Mouse (Mus musculus) spleen, adult 2 months (tissue): Measurements from ENCODE around the gene Fbxo36.

Experiments
- CTCF ChIP-seq: fragments of 200-500 bp; IDR thresholded peaks from 2 replicates; pipeline ENCODE4 v1.5.1; 2011; ENCODE audit warnings: mild to moderate bottlenecking, inconsistent platforms; ENCODE audit not compliant: insufficient read depth, insufficient read length, insufficient replicate concordance; ENCODE audit errors: extremely low read depth
- POLR2A ChIP-seq: fragments of 200-500 bp; IDR thresholded peaks from 2 replicates; pipeline ENCODE4 v1.6.1; 2011; ENCODE audit warnings: low read depth, low read length, inconsistent platforms

GRCm38 (mm10) chr1:84912571-84912970 is 72.9 kb downstream of the Fbxo36 start:
- TF ChIP-seq CTCF (no peak), POLR2A (no peak)
